Mouse (Mus musculus): ENCODE measurements at regions not wholly inside any gene's neighbourhood (a gene's known extent, or its start where the extent isn't known, plus 50 kb on each side); places are given as distances from the start of the nearest gene placed in this dataset.

DNA sequence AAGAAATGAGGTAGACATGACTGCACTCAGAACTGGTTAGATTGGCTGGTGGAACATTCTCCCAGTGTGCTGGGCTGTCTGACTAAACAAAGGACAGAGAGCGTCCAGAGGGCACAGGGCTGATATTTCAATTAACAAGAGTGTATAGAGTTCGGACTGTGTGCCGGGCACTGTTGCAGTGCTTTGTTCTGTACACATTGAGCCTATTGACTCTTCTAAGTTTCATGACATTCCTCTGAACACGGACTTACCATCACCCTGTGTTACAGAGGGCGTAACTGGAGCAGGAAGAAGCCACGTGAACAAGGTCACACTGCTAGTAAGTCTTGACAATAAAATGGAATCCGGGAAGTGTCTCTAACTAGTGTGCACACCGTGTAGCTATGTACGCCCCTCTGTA is 92.1 kb upstream of the Barx2 start:
- no peak for DNase-seq (ENCODE audit: low spot score)

GRCm38 (mm10) chr9:32006350-32006749 is 93.1 kb upstream of the Barx2 start:
- DNase-seq (ENCODE audit: low spot score): no peak

DNA sequence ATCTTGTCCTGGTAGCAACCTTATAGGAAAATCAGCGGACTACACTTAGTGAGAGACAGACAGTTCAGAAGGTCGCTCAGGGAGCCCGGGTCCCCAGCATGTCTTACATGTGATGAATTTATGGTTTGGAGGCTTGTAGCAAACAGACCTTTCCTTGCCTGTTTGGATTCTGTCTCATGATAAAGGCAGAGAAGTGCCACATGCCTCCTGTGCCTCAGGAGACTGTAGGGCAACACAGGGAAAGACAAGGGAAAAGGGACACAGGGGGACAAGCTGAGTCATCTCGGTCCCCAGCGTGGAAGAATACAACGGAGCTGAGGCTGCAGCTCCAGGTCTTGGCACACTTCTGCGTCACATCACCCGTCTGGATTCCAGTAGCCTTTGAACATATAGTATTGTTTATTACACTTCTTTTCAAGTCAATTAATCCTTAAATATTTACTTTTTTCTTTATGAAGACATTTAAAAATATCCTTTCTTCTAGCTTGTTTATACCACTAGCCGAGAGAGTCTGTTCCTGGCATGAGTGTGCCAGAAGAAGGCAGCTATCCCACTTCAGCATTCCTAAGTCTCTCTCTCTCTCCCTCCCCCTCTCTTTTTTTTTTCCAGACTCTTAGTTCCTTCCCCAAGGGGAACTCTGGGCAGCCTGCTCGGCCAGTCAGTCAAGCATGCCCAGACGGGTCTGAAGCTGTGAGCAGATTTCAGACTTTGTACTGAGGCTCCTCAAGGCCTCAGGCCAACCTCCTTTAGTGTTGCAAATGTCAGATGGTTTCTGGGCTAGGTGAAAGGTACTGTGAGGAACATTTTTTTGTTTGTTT is 97.9 kb upstream of the Barx2 start:
- DNase-seq (ENCODE audit: low spot score): no peak

- no peak for DNase-seq (ENCODE audit: low spot score)
These were observed 99.7 kb upstream of the Arhgap32 start for GRCm38 (mm10) chr9:32016286-32016685.

- DNase-seq (ENCODE audit: low spot score): no peak
These were observed 97.9 kb upstream of the Arhgap32 start for GRCm38 (mm10) chr9:32018020-32018419.

- DNase-seq (ENCODE audit: low spot score): no peak
These were observed 96.2 kb upstream of the Arhgap32 start for GRCm38 (mm10) chr9:32019786-32020185.

DNA sequence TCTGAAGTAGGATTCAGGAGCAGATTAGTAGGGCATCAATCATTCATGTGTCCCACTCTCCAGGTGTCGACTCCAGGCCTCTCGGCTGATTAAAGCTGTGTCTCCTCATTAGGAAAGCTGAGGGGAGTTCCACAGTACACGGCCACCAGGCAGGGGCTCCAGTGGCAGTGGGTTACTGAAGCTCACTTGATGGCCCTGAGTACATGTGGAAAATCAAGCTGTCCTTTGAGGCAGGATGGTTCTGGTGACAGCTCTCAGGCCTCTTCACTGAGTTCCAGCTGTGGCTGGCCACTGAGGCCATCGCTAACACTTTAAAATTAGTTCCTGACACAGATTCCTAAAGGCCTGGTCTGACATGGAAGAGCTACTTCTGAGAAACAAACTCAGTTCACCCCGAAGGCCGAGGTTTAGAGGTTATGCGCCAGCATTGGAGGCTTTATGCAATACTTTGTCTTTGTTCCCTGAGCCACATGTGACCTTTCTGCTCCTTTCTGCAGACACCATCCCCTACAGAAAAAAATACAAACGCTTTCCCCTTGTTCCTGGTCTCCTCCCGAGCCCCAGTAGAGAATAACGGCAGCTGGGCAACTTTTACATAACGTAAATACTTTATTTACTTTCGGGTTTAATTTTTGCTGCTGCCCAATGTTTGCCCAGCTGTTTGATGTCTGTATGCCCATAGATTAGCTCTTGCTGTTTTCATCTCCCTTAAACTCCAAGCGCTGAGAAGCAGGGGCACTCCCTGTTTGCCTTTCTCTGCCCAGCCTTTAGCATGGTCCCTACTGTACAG is 94.8 kb upstream of the Arhgap32 start:
- DNase-seq (ENCODE audit: low spot score): no peak

DNA sequence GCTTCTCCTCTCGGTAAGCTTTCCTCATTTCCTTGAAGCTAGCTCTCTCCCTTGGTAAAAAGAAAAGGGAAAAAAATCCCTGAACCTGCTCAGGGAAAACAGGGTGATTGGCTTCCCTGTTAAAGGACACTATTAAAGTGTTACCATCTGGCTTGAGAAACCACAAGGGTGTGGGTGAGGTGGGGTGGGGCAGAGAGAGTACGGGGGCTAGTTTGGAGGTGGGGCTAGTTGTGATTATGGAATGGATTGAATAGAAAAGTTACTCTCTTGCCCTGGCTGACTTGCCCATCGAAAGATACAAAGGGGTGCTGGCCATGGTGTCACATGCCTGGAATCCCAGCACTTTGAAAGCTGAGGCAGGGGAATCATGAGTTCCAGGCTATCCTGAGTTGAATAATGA is 94.2 kb upstream of the Arhgap32 start:
- DNase-seq (ENCODE audit: low spot score): no peak

DNA sequence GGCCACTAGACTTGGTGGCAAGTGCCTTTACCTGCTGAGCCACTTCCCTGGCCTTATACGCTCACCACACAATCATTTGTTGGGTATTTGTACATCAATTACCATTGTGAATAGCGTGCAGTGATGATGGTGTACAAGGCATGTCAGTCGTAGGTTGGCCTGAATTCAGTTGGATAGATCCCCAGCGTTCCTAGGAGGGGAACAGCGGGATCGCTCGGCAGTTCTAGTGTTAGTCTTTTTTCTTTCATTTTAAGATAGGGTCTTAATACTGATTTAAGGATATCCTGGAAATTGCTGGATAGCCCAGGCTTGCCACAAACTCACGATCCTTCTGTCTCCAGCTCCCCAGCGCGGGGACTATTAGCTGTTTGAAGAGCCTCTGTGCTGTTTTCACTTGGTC is 92.9 kb upstream of the Arhgap32 start:
- no peak for DNase-seq (ENCODE audit: low spot score)

- no peak for DNase-seq (ENCODE audit: low spot score)
These were observed 91.2 kb upstream of the Arhgap32 start for GRCm38 (mm10) chr9:32024767-32025166.

DNA sequence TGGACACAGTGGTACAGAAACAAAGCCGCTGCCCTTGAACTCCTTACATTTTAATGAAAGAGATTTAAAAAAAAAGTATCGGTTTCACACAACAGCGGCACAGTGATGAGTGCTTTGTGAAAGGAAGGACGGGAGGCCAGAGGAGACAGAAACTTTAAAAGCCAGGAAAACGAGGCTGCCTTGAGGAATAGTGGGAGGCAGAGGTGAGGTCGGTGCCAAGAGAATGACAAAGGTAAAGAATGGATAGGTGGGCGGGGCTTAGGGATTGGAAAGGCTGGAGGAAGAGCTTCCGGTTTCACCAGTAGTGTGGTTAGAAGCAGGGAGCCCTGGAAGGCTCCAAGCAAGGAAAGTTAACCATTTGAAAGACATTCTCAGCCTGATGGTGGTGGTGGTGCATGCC is 88.0 kb upstream of the Arhgap32 start:
- DNase-seq (ENCODE audit: low spot score): no peak

DNA sequence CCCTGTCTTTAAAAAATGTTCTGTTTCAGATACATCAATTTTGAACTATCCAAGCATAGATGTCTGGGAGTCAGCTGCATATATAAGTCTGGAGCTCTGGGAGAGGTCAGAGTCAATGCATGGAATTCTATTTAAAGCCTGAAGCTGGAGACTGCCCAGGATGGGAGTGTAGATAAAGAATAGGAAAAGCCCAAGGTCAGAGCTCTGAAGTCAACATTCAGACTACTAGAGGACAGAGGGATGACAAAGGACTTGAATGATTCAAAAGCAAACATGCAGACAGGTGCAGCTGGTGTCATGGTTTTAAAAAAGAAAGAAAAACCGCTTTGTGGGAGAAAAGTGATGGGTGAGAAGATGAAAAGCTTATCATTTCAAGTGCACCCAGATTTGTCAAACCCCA is 86.9 kb upstream of the Arhgap32 start:
- DNase-seq (ENCODE audit: low spot score): no peak

DNA sequence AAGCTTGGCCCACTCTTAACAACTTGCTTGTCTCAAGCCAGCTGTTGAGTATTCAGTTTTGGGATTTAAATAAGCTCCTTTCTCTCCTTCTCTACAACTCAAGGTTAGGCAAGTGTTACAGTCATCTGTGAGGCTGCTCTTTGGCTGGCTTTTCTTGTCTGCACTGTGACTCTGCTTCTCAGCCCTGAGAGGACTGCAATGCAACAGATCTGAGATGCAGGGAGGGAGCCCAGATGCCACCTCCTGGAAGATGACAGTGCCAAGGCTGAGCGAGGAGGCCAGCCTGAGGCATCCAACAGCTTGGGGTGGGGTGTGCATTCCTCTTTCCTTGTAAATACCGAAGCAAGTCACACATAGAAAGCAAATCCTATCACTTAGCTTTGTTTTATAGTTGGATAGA is 86.2 kb upstream of the Arhgap32 start:
- no peak for DNase-seq (ENCODE audit: low spot score)

DNA sequence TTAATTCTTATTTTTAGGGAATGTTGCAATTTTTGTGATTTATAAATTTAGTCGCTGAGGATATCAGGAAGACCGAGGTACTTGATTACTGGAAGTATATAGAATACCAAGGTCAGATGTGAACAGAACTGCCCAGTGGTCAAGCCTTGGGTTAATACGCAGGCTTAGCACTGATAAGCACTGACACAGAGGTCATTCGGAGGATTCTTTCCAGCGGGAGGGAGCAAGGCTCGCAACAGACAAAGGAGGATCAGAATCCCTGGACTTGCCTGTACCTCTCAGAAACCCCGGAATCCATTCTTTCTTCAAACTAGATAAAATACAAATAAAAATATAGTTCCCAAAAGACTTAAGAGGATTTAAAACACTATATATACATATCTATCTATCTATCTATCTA is 85.7 kb upstream of the Arhgap32 start:
- DNase-seq (ENCODE audit: low spot score): no peak

DNA sequence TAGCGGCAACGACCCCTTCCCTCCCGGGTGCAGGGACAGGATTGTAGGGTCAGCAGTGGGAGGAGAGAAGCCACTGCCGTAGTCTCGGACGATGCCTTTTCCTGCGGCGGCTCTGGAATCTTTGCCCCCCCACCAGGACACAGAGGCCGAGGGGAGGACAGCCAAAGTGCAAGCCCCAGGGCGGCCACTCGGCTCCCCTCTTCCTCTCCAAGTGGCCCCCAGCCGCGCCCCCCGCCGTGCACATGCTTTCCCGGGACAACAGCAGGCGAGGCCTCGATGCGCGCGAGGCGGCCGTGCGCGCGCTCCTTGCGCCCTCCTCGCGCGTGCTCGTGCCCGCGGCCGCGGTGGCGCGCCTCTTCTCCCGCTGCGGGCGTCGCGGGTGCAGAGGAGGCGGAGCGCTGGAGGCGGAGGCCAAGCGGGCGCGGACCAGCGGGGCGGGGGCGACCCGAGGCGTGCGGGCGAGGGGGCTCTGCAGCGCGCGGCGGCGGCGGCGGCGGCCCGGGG is 83.9 kb upstream of the Arhgap32 start:
- DNase-seq (ENCODE audit: low spot score): peak; percentile 1

GRCm38 (mm10) chr9:32032521-32033185 is 83.3 kb upstream of the Arhgap32 start:
- DNase-seq (ENCODE audit: low spot score): no peak

- no peak for DNase-seq (ENCODE audit: low spot score)
These were observed 82.0 kb upstream of the Arhgap32 start for GRCm38 (mm10) chr9:32033937-32034336.

GRCm38 (mm10) chr9:32039999-32040398 is 75.9 kb upstream of the Arhgap32 start:
- DNase-seq (ENCODE audit: low spot score): no peak

- DNase-seq (ENCODE audit: low spot score): no peak
These were observed 72.6 kb upstream of the Arhgap32 start for GRCm38 (mm10) chr9:32043344-32043743.

DNA sequence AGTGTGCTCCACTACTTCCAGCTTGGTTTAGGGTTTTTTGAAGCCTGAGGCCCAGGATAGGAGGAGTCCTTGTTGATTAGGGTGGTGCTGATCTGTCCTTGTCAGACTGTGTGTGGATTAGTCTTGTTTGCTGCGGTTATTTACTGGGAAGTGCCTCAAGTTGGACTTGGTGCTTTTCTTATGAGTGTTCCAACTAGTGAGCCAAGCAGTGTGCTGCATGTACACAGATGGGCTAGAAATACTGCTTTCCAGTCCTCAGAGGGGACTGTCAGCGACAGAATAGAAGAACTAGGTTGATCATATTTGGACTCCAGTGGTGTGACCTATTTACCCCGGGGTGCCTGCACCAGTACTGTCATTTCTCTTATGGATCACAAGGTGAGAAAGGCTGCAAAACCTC is 69.1 kb upstream of the Arhgap32 start:
- no peak for DNase-seq (ENCODE audit: low spot score)

GRCm38 (mm10) chr9:32048941-32049340 is 67.0 kb upstream of the Arhgap32 start:
- DNase-seq (ENCODE audit: low spot score): no peak

DNA sequence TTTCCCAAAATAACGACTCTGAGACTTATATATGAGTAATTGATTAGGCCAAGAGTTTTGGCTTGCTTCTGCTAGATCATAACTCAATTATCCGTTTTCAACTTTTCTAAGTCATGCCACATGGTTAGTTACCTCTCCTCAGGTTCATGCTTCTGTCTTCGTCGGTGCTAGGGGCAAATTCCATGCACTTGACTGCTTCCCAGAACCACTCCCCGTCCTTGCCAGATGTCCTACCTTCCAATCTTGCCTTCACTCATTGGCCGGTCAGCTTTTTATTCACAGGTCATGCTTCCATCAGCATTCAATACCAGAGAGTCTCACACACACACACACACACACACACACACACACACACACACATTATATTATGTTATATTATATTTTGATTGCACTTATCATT is 66.4 kb upstream of the Arhgap32 start:
- DNase-seq (ENCODE audit: low spot score): no peak
